Mouse (Mus musculus) Muller cell, postnatal 12 days (primary cell): ENCODE results near the gene Vat1l.

ENCODE experiments used
- DNase-seq: peaks from one replicate; pipeline ENCODE4 v3.0.0-alpha.2; 2015; ENCODE audit errors: inconsistent ontology term

Gene Vat1l

GRCm38 (mm10) chr8:114205221-114205901 is at the start of gene Vat1l:
TSS of gene Vat1l (plus strand) at chr8:114205612.
- DNase-seq = peak; percentile 81

- no peak for DNase-seq
These were observed 46.8 kb upstream of the Vat1l start for GRCm38 (mm10) chr8:114158586-114158985.

- DNase-seq = no peak
These were observed 45.7 kb upstream of the Vat1l start for GRCm38 (mm10) chr8:114159666-114160065.

- no peak for DNase-seq
These were observed 41.5 kb upstream of the Vat1l start for GRCm38 (mm10) chr8:114163871-114164270.

- peak; percentile 58 for DNase-seq
These were observed 40.8 kb upstream of the Vat1l start for GRCm38 (mm10) chr8:114164444-114165096.

- no peak for DNase-seq
These were observed 39.7 kb upstream of the Vat1l start for GRCm38 (mm10) chr8:114165741-114166140.

- DNase-seq = no peak
These were observed 28.7 kb upstream of the Vat1l start for GRCm38 (mm10) chr8:114176721-114177120.

GRCm38 (mm10) chr8:114193334-114193733 is 12.1 kb upstream of the Vat1l start:
- DNase-seq = no peak

- no peak for DNase-seq
These were observed 6.4 kb upstream of the Vat1l start for GRCm38 (mm10) chr8:114198990-114199389.

- no peak for DNase-seq
These were observed 1.1 kb downstream of the Vat1l start for GRCm38 (mm10) chr8:114206421-114206983.

GRCm38 (mm10) chr8:114207026-114207425 is 1.6 kb downstream of the Vat1l start:
- no peak for DNase-seq

- no peak for DNase-seq
These were observed 15.4 kb downstream of the Vat1l start for GRCm38 (mm10) chr8:114220779-114221178.

- DNase-seq = no peak
These were observed 16.6 kb downstream of the Vat1l start for GRCm38 (mm10) chr8:114222001-114222400.

GRCm38 (mm10) chr8:114224001-114224400 is 18.6 kb downstream of the Vat1l start:
- DNase-seq = peak; percentile 86

- DNase-seq = no peak
These were observed 46.1 kb downstream of the Vat1l start for GRCm38 (mm10) chr8:114251321-114252065.

- DNase-seq = no peak
These were observed 53.3 kb downstream of the Vat1l start for GRCm38 (mm10) chr8:114258685-114259084.

- no peak for DNase-seq
These were observed 54.4 kb downstream of the Vat1l start for GRCm38 (mm10) chr8:114259713-114260355.

- DNase-seq = peak; percentile 43
These were observed 56.9 kb downstream of the Vat1l start for GRCm38 (mm10) chr8:114262331-114262730.

GRCm38 (mm10) chr8:114274558-114274957 is 69.1 kb downstream of the Vat1l start:
- DNase-seq = no peak

GRCm38 (mm10) chr8:114281101-114281500 is 75.7 kb downstream of the Vat1l start:
- no peak for DNase-seq

GRCm38 (mm10) chr8:114294889-114295748 is 89.7 kb downstream of the Vat1l start:
- DNase-seq = peak; percentile 25
